Mouse (Mus musculus) hindbrain, embryonic 11.5 days (tissue): Measurements from ENCODE around the gene Ddx3x. TPM values are rescaled to one million over a fixed set of nuclear protein-coding genes. Genes with fewer than 3 reads are reported as not detected.
"Not testable (repeated sequence)": the region's sequence is repeated elsewhere in the genome, so short reads cannot be mapped to it uniquely, and the experiment has no call there.

ENCODE experiments used
- ATAC-seq: fragments of 200-750 bp; cut with Nextera tagmentation; 2 replicates; pipeline ENCODE4 v1.8.0; 2017; ENCODE audit warnings: mild to moderate bottlenecking, moderate TSS enrichment, moderate library complexity; ENCODE audit not compliant: low FRiP score
- DNase-seq: peaks from one replicate; pipeline ENCODE4 v3.0.0-alpha.2; 2015; ENCODE audit warnings: low spot score
- H3K27ac ChIP-seq: fragments of 300-500 bp; sonication (generic); 2 replicates; pipeline ENCODE4 v1.5.1; 2014; ENCODE audit warnings: mild to moderate bottlenecking, low read depth, low read length
- H3K27me3 ChIP-seq: fragments of 300-500 bp; sonication (generic); 2 replicates; pipeline ENCODE4 v1.6.1; 2014; ENCODE audit warnings: mild to moderate bottlenecking, low read length, moderate library complexity, mixed read lengths; ENCODE audit not compliant: control insufficient read depth, insufficient read depth
- H3K36me3 ChIP-seq: fragments of 300-500 bp; sonication (generic); 2 replicates; pipeline ENCODE4 v1.6.1; 2014; ENCODE audit warnings: mild to moderate bottlenecking, low read length, moderate library complexity, mixed read lengths; ENCODE audit not compliant: control insufficient read depth, insufficient read depth
- H3K4me1 ChIP-seq: fragments of 300-500 bp; sonication (generic); replicated peaks from 2 replicates; pipeline ENCODE4 v1.6.1; 2014; ENCODE audit warnings: low read length, mixed read lengths; ENCODE audit not compliant: control insufficient read depth, insufficient read depth
- H3K4me2 ChIP-seq: fragments of 300-500 bp; sonication (generic); replicated peaks from 2 replicates; pipeline ENCODE4 v1.6.1; 2014; ENCODE audit warnings: mild to moderate bottlenecking, low read depth, low read length
- H3K4me3 ChIP-seq: fragments of 300-500 bp; sonication (generic); 2 replicates; pipeline ENCODE4 v1.5.1; 2014; ENCODE audit warnings: low read depth, low read length
- H3K9ac ChIP-seq: fragments of 300-500 bp; sonication (generic); 2 replicates; pipeline ENCODE4 v1.6.1; 2014; ENCODE audit warnings: low read depth, low read length
- H3K9me3 ChIP-seq: fragments of 300-500 bp; sonication (generic); 2 replicates; pipeline ENCODE4 v1.6.1; 2016; ENCODE audit warnings: low read length; ENCODE audit not compliant: control insufficient read depth
- WGBS: fragments of 180-500 bp; shearing (Covaris S2); extraction: QIAGEN DNeasy Blood & Tissue Kit; methylation state at CpG from one replicate; pipeline ENCODE4 v1.1.7; 2014; 5-methylcytosine and 5-hydroxymethylcytosine counted together
- polyA plus RNA-seq: library from polyadenylated mRNA; unstranded; fragments of >200 nt; fragmentation: Nextera tagmentation; extraction: Ambion mirVana; gene quantifications from 2 replicates; pipeline ENCODE4 v1.2.1, GENCODE M21; 2014

The Ddx3x gene
- polyA plus RNA-seq, result 177 and 200 TPM in 2 replicates

GRCm38 (mm10) chrX:13280409-13281328 is at the start of gene Ddx3x:
Gene Ddx3x (plus strand): TSS chrX:13280970.
- peak; percentile 92 for DNase-seq
- H3K4me2 ChIP-seq, result peak within 1 kb of the TSS; percentile 55
- WGBS, result under 1% methylated on average over 56 of the region's 57 CpGs
- peak; percentile 95 for ATAC-seq
- peak within 1 kb of the TSS; percentile 62 for H3K4me3 ChIP-seq
- no peaks in the 10 kb centered on the region; the same call in 1 of the 2 replicates for H3K27me3 ChIP-seq
- peak within 1 kb of the TSS; percentile 92 for H3K27ac ChIP-seq
- H3K36me3 ChIP-seq, result no peaks in the 10 kb centered on the region
- H3K9me3 ChIP-seq, result no peaks in the 10 kb centered on the region
- H3K4me1 ChIP-seq, result no peaks in the 10 kb centered on the region
- H3K9ac ChIP-seq, result peak within 1 kb of the TSS; percentile 89

- 0 out of 2 replicates have a peak overlapping the region, but pooled peaks have one; percentile 17 for H3K9ac ChIP-seq
- no peaks in the 10 kb centered on the region for H3K9me3 ChIP-seq
- no peak overlapping the region for H3K4me3 ChIP-seq
- H3K4me2 ChIP-seq, result peak overlapping the region; percentile 1; the same call in 1 of the 2 replicates
- H3K27me3 ChIP-seq, result no peaks in the 10 kb centered on the region
- DNase-seq, result no peak
- H3K27ac ChIP-seq, result peak overlapping the region; percentile 6; the same call in 1 of the 2 replicates
- H3K36me3 ChIP-seq, result no peaks in the 10 kb centered on the region
- ATAC-seq, result peak; percentile 26
- 36% methylated on average over 9 of the region's 9 CpGs for WGBS
- no peaks in the 10 kb centered on the region; the same call in 1 of the 2 replicates for H3K4me1 ChIP-seq
These were observed 49.5 kb upstream of the Ddx3x start for GRCm38 (mm10) chrX:13231243-13231642.

- H3K4me2 ChIP-seq, H3K4me3 ChIP-seq, H3K9me3 ChIP-seq, H3K4me1 ChIP-seq, H3K36me3 ChIP-seq, ATAC-seq, H3K27me3 ChIP-seq, DNase-seq, H3K9ac ChIP-seq, H3K27ac ChIP-seq: not testable (repeated sequence)
- 100% methylated on average over 1 of the region's 1 CpGs for WGBS
These were observed 47.9 kb upstream of the Ddx3x start for GRCm38 (mm10) chrX:13232834-13233233.

GRCm38 (mm10) chrX:13233631-13234030 is 47.1 kb upstream of the Ddx3x start:
- H3K4me3 ChIP-seq, result no peak overlapping the region
- no peak overlapping the region for H3K4me2 ChIP-seq
- no peaks in the 10 kb centered on the region; the same call in 1 of the 2 replicates for H3K4me1 ChIP-seq
- H3K9me3 ChIP-seq, result no peaks in the 10 kb centered on the region
- H3K27ac ChIP-seq, result no peak overlapping the region
- no peak overlapping the region for H3K9ac ChIP-seq
- no peak for DNase-seq
- peaks cover 2% of the 10 kb centered on the region; the same call in 1 of the 2 replicates for H3K27me3 ChIP-seq
- WGBS, result 71% methylated on average over 2 of the region's 2 CpGs
- no peak for ATAC-seq
- no peaks in the 10 kb centered on the region for H3K36me3 ChIP-seq

DNA sequence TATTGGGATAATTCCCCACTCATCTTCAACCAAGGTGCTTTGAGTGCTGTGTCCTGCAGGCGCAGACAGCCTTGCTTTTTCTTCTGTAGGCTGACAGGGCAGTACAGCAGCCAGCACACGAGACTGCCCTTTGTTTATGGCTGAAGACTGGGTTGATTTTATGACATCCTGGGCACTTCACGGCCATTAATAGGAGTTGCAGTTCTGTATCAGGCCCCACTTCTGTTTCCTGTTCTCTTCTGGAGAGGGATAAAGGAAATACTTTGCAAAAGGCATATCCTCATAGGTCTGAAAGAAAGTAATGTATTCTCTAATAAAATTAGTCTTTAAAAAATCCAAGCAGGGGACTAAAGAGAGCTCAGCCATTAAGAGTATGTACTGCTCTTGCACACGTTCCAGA is 46.1 kb upstream of the Ddx3x start:
- H3K27me3 ChIP-seq, result peaks cover 2% of the 10 kb centered on the region; the same call in 1 of the 2 replicates
- no peak for DNase-seq

GRCm38 (mm10) chrX:13236100-13236568 is 44.6 kb upstream of the Ddx3x start:
- 25% methylated on average over 2 of the region's 2 CpGs for WGBS
- no peaks in the 10 kb centered on the region for H3K36me3 ChIP-seq
- DNase-seq (peak; percentile 30), ATAC-seq (peak; percentile 65)
- H3K4me2 ChIP-seq, result no peak overlapping the region
- H3K27me3 ChIP-seq, result peaks cover 2% of the 10 kb centered on the region; the same call in 1 of the 2 replicates
- no peak overlapping the region for H3K9ac ChIP-seq
- no peaks in the 10 kb centered on the region for H3K9me3 ChIP-seq
- H3K4me3 ChIP-seq, result no peak overlapping the region
- no peaks in the 10 kb centered on the region; the same call in 1 of the 2 replicates for H3K4me1 ChIP-seq
- 0 out of 2 replicates have a peak overlapping the region, but pooled peaks have one; percentile 9 for H3K27ac ChIP-seq

More for the DNA sequence above, 46.1 kb upstream of the Ddx3x start:
- Histone ChIP-seq H3K9me3 (no peaks in the 10 kb centered on the region), H3K4me3 (no peak overlapping the region), H3K4me2 (no peak overlapping the region), H3K36me3 (no peaks in the 10 kb centered on the region), H3K9ac (no peak overlapping the region), H3K4me1 (no peaks in the 10 kb centered on the region; the same call in 1 of the 2 replicates), H3K27ac (no peak overlapping the region)
- WGBS, result 61% methylated on average over 4 of the region's 4 CpGs
- no peak for ATAC-seq

DNA sequence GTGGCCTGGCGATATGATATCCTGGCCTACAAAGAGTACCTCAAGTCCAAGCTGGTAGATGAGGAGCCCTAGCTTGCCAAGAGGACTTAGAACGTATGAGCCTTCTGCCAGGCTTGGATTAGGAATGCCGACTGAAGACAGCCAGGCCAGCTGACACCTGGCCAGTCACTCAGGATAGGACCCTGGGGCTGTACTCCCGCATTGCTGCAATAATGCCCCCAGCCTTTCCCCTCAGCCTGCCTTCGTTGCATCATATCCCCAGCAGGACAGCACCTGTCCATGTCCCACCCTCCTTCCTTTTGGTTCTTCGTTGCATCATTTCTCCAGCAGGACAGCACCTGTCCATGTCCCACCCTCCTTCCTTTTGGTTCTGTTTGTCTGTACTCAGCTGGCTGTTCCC is 41.3 kb upstream of the Ddx3x start:
- no peaks in the 10 kb centered on the region for H3K9me3 ChIP-seq
- H3K27ac ChIP-seq, result no peak overlapping the region
- 90% methylated on average over 6 of the region's 6 CpGs for WGBS
- H3K36me3 ChIP-seq, result no peaks in the 10 kb centered on the region
- H3K4me3 ChIP-seq, result no peak overlapping the region
- no peaks in the 10 kb centered on the region; the same call in 1 of the 2 replicates for H3K4me1 ChIP-seq
- no peak overlapping the region for H3K9ac ChIP-seq
- DNase-seq (no peak), ATAC-seq (no peak)
- peaks cover 6% of the 10 kb centered on the region; the same call in 1 of the 2 replicates for H3K27me3 ChIP-seq
- no peak overlapping the region for H3K4me2 ChIP-seq

- no peaks in the 10 kb centered on the region for H3K9me3 ChIP-seq
- peak overlapping the region; percentile 46 for H3K4me2 ChIP-seq
- WGBS, result 14% methylated on average over 11 of the region's 11 CpGs
- H3K9ac ChIP-seq, result no peak overlapping the region
- H3K27me3 ChIP-seq, result peaks cover 6% of the 10 kb centered on the region; the same call in 1 of the 2 replicates
- DNase-seq (peak; percentile 7), ATAC-seq (no peak)
- no peaks in the 10 kb centered on the region; the same call in 1 of the 2 replicates for H3K4me1 ChIP-seq
- H3K27ac ChIP-seq, result peak overlapping the region; percentile 91
- peak overlapping the region; percentile 28; the same call in 1 of the 2 replicates for H3K4me3 ChIP-seq
- no peaks in the 10 kb centered on the region for H3K36me3 ChIP-seq
These were observed 39.9 kb upstream of the Ddx3x start for GRCm38 (mm10) chrX:13240646-13241425.
